20 mouse cellular contexts compared by ENCODE assay signal in genomic region chr9:57874134-57874533, GRCm38 (mm10). TPM values are rescaled to one million over a fixed set of nuclear protein-coding genes. Genes with fewer than 3 reads are reported as not detected.
A peak's percentile ranks its signal among the peaks of the same experiment; 100 is the strongest.
DNase-seq lines count a peak whose midpoint lies in the region.
"Had no signal": no experiment of that assay in that cellular context is flagged by ENCODE, and none has a peak within 500 bp of the region (broad histone marks: within the 10 kb centered on the region; RNA-seq: fewer than 3 reads in every experiment).

No protein-coding gene starts in this region.

- peak overlapping the region; percentile 24; the same call in 1 of the 2 replicates for H3K27ac ChIP-seq in macrophage
- H3K27ac ChIP-seq: embryonic facial prominence, embryonic 12.5 days; forebrain, embryonic 15.5 days; heart, embryonic 15.5 days; hindbrain, embryonic 10.5 days; limb, embryonic 13.5 days; stomach, postnatal 0 days had no signal

- H3K79me2 ChIP-seq in macrophage (ENCODE audit: inconsistent target): no peaks in the 10 kb centered on the region

- intact Hi-C loops in heart, postnatal 36 days (cut with DNase I): no loop called here

- 46% methylated on average over 5 of the region's 5 CpGs for WGBS in macrophage (ENCODE audit: missing documents)

- H3K4me3 ChIP-seq in macrophage (ENCODE audit: inconsistent target): no peak overlapping the region
- H3K4me3 ChIP-seq: embryonic facial prominence, embryonic 12.5 days; forebrain, embryonic 15.5 days; heart, embryonic 15.5 days; hindbrain, embryonic 10.5 days; limb, embryonic 13.5 days had no signal

- H3K36me3 ChIP-seq in macrophage (ENCODE audit: inconsistent target): no peaks in the 10 kb centered on the region
- H3K36me3 ChIP-seq: embryonic facial prominence, embryonic 12.5 days; forebrain, embryonic 15.5 days; heart, embryonic 15.5 days; hindbrain, embryonic 10.5 days; limb, embryonic 13.5 days had no signal

- DNase-seq in heart, adult 11 months: peak; percentile 75
- no peak for DNase-seq in heart, postnatal 36 days
- DNase-seq in 416B (ENCODE audit: low read depth): peak; percentile 93
- peak; percentile 48 for DNase-seq in adrenal gland, postnatal 10 days
- no peak for DNase-seq in cerebellum, postnatal 36 days
- no peak for DNase-seq in thymus, postnatal 4 days
- DNase-seq: B cell, adult 2 months; cerebellum, adult 11 months; heart, adult 18-20 months; kidney, adult 9 months; kidney, postnatal 36 days; layer of hippocampus, adult 9-11 months; thymus, postnatal 25 days had no signal

RNA-seq across cellular contexts. Expression of gene Ubl7, which starts 36.6 kb away (rescaled TPM):
- total RNA-seq in heart, postnatal 36 days (2021): 10 to 100 TPM; 78.9 to 82.4 TPM
- total RNA-seq in adrenal gland, postnatal 10 days (2021): 10 to 100 TPM; 71.2 to 74.8 TPM
- total RNA-seq in macrophage (2018; cell fraction: chromatin; rRNA removed): 10 to 100 TPM; 28.6 to 76.9 (median 50.0) TPM
- 10 to 100 TPM; 46.0 to 77.8 (median 58.7) TPM for total RNA-seq in macrophage (2018; cell fraction: cytosol; rRNA removed)
- total RNA-seq in macrophage (2018; cell fraction: nucleus; rRNA removed): 10 to 100 TPM; 23.1 to 58.2 (median 38.3) TPM
- polyA plus RNA-seq in macrophage (2018): 45.4 to 61.7 TPM (median 59.7 TPM) in 3 replicates

RNA-seq across cellular contexts. Expression of gene Arid3b, which starts 37.5 kb away (rescaled TPM):
- 1 to 10 TPM; 3.6 to 4.1 TPM for total RNA-seq in heart, postnatal 36 days (2021)
- 1 to 10 TPM; 3.3 to 4.4 TPM for total RNA-seq in adrenal gland, postnatal 10 days (2021)
- total RNA-seq in macrophage (2018; cell fraction: chromatin; rRNA removed): 100 to 1,000 TPM in 6 of 26 experiments, 10 to 100 TPM in 20; 24.9 to 136 (median 77.2) TPM
- 10 to 100 TPM in 16 of 26 experiments, 1 to 10 TPM in 10; 4.7 to 20.4 (median 11.7) TPM for total RNA-seq in macrophage (2018; cell fraction: cytosol; rRNA removed)
- total RNA-seq in macrophage (2018; cell fraction: nucleus; rRNA removed): 10 to 100 TPM; 19.1 to 69.3 (median 46.8) TPM
- polyA plus RNA-seq in macrophage (2018): 7.7 to 8.9 TPM (median 8.3 TPM) in 3 replicates

Comparison
In these comparisons a context has a peak if more than half of its experiments do, and no peak if none do; other contexts are left out.
1. DNase-seq: peak in heart, adult 11 months (single experiment), 416B (single experiment) and adrenal gland, postnatal 10 days (single experiment); none in heart, postnatal 36 days (0 of 2), cerebellum, postnatal 36 days (0 of 2) and thymus, postnatal 4 days (single experiment).